Mouse (Mus musculus): Measurements from ENCODE around the gene Ap3b1. TPM values are rescaled to one million over a fixed set of nuclear protein-coding genes. Genes with fewer than 3 reads are reported as not detected.

Gene Ap3b1
- polyA plus RNA-seq, 1 experiment, result 29.3 TPM

- Histone ChIP-seq H3K4me3 (no peak overlapping the region), H3K4me2 (ENCODE audit: low read depth) (peak overlapping the region; percentile 33)
These were observed 23.3 kb downstream of the Ap3b1 start for GRCm38 (mm10) chr13:94381829-94382675.

DNA sequence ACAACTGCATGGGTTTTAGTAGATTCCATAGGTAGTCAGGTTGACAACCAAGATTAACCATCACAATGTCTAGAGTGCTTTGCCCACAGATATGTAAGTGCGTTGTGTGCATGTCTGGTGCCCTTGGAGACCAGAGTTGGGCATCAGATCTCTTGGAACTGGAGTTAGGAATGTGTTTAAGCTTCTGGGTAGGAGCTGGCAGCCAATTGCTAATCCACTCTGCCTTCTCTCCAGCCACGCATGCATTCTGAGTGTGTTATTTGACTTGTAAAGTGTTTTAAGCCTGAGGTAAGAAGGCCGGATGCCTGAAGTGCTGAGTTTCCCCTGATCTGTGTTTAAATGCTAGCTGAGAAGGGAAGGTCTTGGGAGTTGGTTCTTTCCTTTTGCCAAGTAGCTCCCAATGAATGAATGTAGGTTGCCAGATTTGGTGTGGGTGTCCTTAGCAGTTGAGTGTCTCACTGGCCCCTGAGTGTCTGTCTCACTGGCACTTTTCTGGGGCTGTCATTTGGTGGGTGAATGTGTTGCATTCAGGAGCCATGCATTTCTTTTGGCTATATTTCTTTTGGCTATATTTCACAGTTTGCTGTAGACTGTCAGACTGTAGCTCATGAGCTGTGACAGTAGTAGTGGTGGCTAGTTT, 26.3 kb downstream of the Ap3b1 start:
- no peak overlapping the region for H3K4me2 ChIP-seq (ENCODE audit: low read depth)
- H3K27me3 ChIP-seq (ENCODE audit: control insufficient read depth, insufficient read depth, insufficient read length), result no peaks in the 10 kb centered on the region
- H3K36me3 ChIP-seq (ENCODE audit: control insufficient read depth, insufficient read depth), result no peaks in the 10 kb centered on the region
- TF ChIP-seq USF1 (IDR thresholded peaks at IDR 0.05; ENCODE audit: low read depth) (no peak), POLR2AphosphoS2 (IDR thresholded peaks at IDR 0.05; ENCODE audit: insufficient read length, low read depth) (no peak), POLR2A (IDR thresholded peaks at IDR 0.05; ENCODE audit: insufficient read length, low read depth) (no peak), TCF3 (IDR thresholded peaks at IDR 0.05; ENCODE audit: insufficient read length, low read depth) (no peak), E2F4 (IDR thresholded peaks at IDR 0.05; ENCODE audit: insufficient read depth) (no peak), MYOG (IDR thresholded peaks at IDR 0.05; ENCODE audit: control insufficient read depth in 1 of 3, insufficient read depth in 1 of 3, insufficient read length in 2 of 3, low read depth in 2 of 3) (no peak), TCF12 (IDR thresholded peaks at IDR 0.05; ENCODE audit: insufficient read depth, poor library complexity, severe bottlenecking) (no peak), CEBPB (IDR thresholded peaks at IDR 0.05; ENCODE audit: insufficient read depth, poor library complexity, severe bottlenecking) (no peak), MYOD1 (IDR thresholded peaks at IDR 0.05; ENCODE audit: control insufficient read depth in 1 of 3, insufficient read length in 2 of 3, low read depth in 2 of 3) (no peak), MAX (IDR thresholded peaks at IDR 0.05; ENCODE audit: low read depth) (no peak), SRF (IDR thresholded peaks at IDR 0.05; ENCODE audit: control insufficient read depth, insufficient read length, low read depth) (no peak), REST (IDR thresholded peaks at IDR 0.05; ENCODE audit: insufficient read depth, insufficient read length) (no peak)
- H3K4me3 ChIP-seq, result no peak overlapping the region
- H3K79me2 ChIP-seq (ENCODE audit: control insufficient read depth, insufficient read depth), result peaks cover 22% of the 10 kb centered on the region
- H3ac ChIP-seq (ENCODE audit: control insufficient read depth, insufficient read length), result no peak overlapping the region

More at GRCm38 (mm10) chr13:94381829-94382675, 23.3 kb downstream of the Ap3b1 start:
- no peak overlapping the region for H3ac ChIP-seq (ENCODE audit: control insufficient read depth, insufficient read length)
- no peaks in the 10 kb centered on the region for H3K36me3 ChIP-seq (ENCODE audit: control insufficient read depth, insufficient read depth)
- peaks cover 10% of the 10 kb centered on the region for H3K79me2 ChIP-seq (ENCODE audit: control insufficient read depth, insufficient read depth)
- TF ChIP-seq POLR2A (IDR thresholded peaks at IDR 0.05; ENCODE audit: insufficient read length, low read depth) (no peak), MYOG (IDR thresholded peaks at IDR 0.05; ENCODE audit: control insufficient read depth in 1 of 3, insufficient read depth in 1 of 3, insufficient read length in 2 of 3, low read depth in 2 of 3) (no peak), REST (IDR thresholded peaks at IDR 0.05; ENCODE audit: insufficient read depth, insufficient read length) (no peak), TCF3 (IDR thresholded peaks at IDR 0.05; ENCODE audit: insufficient read length, low read depth) (no peak), MAX (IDR thresholded peaks at IDR 0.05; ENCODE audit: low read depth) (no peak), TCF12 (IDR thresholded peaks at IDR 0.05; ENCODE audit: insufficient read depth, poor library complexity, severe bottlenecking) (no peak), MYOD1 (IDR thresholded peaks at IDR 0.05; ENCODE audit: control insufficient read depth in 1 of 3, insufficient read length in 2 of 3, low read depth in 2 of 3) (no peak), CEBPB (IDR thresholded peaks at IDR 0.05; ENCODE audit: insufficient read depth, poor library complexity, severe bottlenecking) (no peak), POLR2AphosphoS2 (IDR thresholded peaks at IDR 0.05; ENCODE audit: insufficient read length, low read depth) (no peak), SRF (IDR thresholded peaks at IDR 0.05; ENCODE audit: control insufficient read depth, insufficient read length, low read depth) (no peak), E2F4 (IDR thresholded peaks at IDR 0.05; ENCODE audit: insufficient read depth) (no peak), USF1 (IDR thresholded peaks at IDR 0.05; ENCODE audit: low read depth) (no peak)
- no peaks in the 10 kb centered on the region for H3K27me3 ChIP-seq (ENCODE audit: control insufficient read depth, insufficient read depth, insufficient read length)

- TF ChIP-seq CEBPB (IDR thresholded peaks at IDR 0.05; ENCODE audit: insufficient read depth, poor library complexity, severe bottlenecking) (no peak), POLR2A (IDR thresholded peaks at IDR 0.05; ENCODE audit: insufficient read length, low read depth) (no peak), E2F4 (IDR thresholded peaks at IDR 0.05; ENCODE audit: insufficient read depth) (no peak), TCF12 (IDR thresholded peaks at IDR 0.05; ENCODE audit: insufficient read depth, poor library complexity, severe bottlenecking) (no peak), MYOG (IDR thresholded peaks at IDR 0.05; ENCODE audit: control insufficient read depth in 1 of 3, insufficient read depth in 1 of 3, insufficient read length in 2 of 3, low read depth in 2 of 3) (no peak), REST (IDR thresholded peaks at IDR 0.05; ENCODE audit: insufficient read depth, insufficient read length) (no peak)
- Histone ChIP-seq H3K27me3 (ENCODE audit: control insufficient read depth, insufficient read depth, insufficient read length) (no peaks in the 10 kb centered on the region), H3K36me3 (ENCODE audit: control insufficient read depth, insufficient read depth) (peaks cover 10% of the 10 kb centered on the region), H3K4me3 (no peak overlapping the region), H3ac (ENCODE audit: control insufficient read depth, insufficient read length) (no peak overlapping the region), H3K4me2 (ENCODE audit: low read depth) (no peak overlapping the region), H3K79me2 (ENCODE audit: control insufficient read depth, insufficient read depth) (peaks cover 22% of the 10 kb centered on the region)
These were observed 29.8 kb downstream of the Ap3b1 start for GRCm38 (mm10) chr13:94388566-94388965.

DNA sequence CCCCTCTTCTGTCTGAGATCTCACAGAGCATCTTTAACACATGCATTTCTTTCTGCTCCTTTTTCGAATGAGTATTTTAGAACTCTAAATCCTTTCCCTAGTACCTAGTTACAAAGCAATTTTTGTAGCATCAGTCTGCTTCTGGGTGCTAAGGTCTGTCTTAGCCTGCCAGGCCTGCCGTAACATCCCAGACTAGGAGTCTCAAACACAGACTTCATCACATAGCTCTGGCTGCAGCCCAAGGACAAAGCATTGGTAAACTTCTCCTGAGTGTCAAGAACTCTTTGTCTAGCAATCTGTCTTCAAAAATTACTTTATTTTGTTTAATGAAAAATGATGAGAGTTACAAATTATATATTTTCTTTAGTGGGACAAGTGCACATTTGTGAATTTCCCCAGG, 30.8 kb downstream of the Ap3b1 start:
- Histone ChIP-seq H3ac (ENCODE audit: control insufficient read depth, insufficient read length) (no peak overlapping the region), H3K36me3 (ENCODE audit: control insufficient read depth, insufficient read depth) (peaks cover 12% of the 10 kb centered on the region), H3K27me3 (ENCODE audit: control insufficient read depth, insufficient read depth, insufficient read length) (no peaks in the 10 kb centered on the region), H3K4me3 (no peak overlapping the region), H3K79me2 (ENCODE audit: control insufficient read depth, insufficient read depth) (peaks cover 17% of the 10 kb centered on the region), H3K4me2 (ENCODE audit: low read depth) (no peak overlapping the region)
- TF ChIP-seq POLR2AphosphoS2 (IDR thresholded peaks at IDR 0.05; ENCODE audit: insufficient read length, low read depth) (no peak), USF1 (IDR thresholded peaks at IDR 0.05; ENCODE audit: low read depth) (no peak), TCF12 (IDR thresholded peaks at IDR 0.05; ENCODE audit: insufficient read depth, poor library complexity, severe bottlenecking) (no peak), E2F4 (IDR thresholded peaks at IDR 0.05; ENCODE audit: insufficient read depth) (no peak), REST (IDR thresholded peaks at IDR 0.05; ENCODE audit: insufficient read depth, insufficient read length) (no peak), TCF3 (IDR thresholded peaks at IDR 0.05; ENCODE audit: insufficient read length, low read depth) (no peak)

Data from myocyte (in vitro differentiated cells).